Mouse (Mus musculus) brain, embryonic 14.5 days (tissue): Measurements from ENCODE around the gene Msx1.

Source experiments
- CTCF ChIP-seq: fragments of 200-500 bp; IDR thresholded peaks from 2 replicates; pipeline ENCODE4 v1.5.1; 2012; ENCODE audit warnings: inconsistent platforms, mild to moderate bottlenecking, moderate library complexity, borderline replicate concordance; ENCODE audit not compliant: insufficient read depth, insufficient read length; ENCODE audit errors: extremely low read depth
- POLR2A ChIP-seq: fragments of 200-500 bp; IDR thresholded peaks from 2 replicates; pipeline ENCODE4 v1.6.1; 2012; ENCODE audit warnings: mild to moderate bottlenecking, inconsistent platforms, borderline replicate concordance; ENCODE audit not compliant: poor library complexity, insufficient read depth, insufficient read length, severe bottlenecking; ENCODE audit errors: extremely low read depth

- TF ChIP-seq CTCF (no peak), POLR2A (no peak)
These were observed 2.6 kb upstream of the Msx1 start for GRCm38 (mm10) chr5:37826706-37827625.
